Mouse (Mus musculus) lung, postnatal 0 days (tissue): ENCODE results near the gene Fzr1.

ENCODE experiments used
- CTCF ChIP-seq: IDR thresholded peaks from 2 replicates; pipeline ENCODE4 v1.5.1; 2016; ENCODE audit warnings: antibody characterized with exemption, mild to moderate bottlenecking
- EP300 ChIP-seq: IDR thresholded peaks from 2 replicates; pipeline ENCODE4 v1.6.1; 2016; ENCODE audit warnings: antibody characterized with exemption, mild to moderate bottlenecking, control low read depth

DNA sequence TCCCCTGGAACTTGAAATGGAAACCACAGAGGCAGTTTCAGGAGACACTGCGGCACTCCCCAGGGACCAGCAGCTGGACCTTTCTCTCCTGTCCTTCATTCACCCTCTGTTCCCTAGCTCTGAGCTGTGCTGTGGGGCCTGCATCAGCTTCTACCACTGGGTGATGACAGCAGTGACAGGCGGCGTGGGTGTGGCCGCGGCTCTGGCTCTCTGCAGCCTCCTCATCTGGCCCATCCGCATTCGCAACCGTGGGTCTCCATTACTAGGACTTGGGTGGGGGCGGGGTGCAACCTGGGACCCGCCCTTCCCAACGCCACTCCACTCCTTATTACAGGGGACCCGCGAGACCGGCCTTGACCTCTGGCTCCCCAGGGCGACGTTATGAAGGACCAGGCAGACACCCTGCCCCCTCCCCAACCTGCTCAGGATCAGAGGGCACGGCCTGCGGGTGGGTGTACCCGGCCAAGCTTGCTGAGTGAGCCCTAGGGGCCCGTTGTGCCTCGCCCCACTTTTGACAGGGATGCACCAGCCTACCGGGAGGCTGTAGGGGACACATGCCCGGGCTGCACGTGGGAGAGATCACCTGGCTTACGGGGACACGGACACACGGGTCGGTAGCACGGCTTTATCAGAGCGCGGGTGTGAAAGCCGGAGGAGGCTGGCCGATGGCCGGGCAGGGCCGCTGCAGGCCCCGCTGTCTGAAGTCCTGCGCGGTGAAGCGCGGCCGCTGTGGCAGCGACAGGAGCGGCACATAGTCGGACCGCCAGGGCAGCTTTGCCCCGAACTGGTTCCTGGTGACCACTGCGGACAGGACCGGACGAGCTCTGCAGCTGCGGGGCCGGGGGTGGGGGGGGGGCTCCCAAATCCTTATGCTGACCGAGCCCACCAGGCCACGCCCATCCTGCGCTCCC lies 14.6 kb downstream of the Fzr1 start:
- TF ChIP-seq EP300 (no peak), CTCF (no peak)
